Mouse (Mus musculus) myocyte (in vitro differentiated cells): ENCODE data around the gene Lmna.

Experiments
- E2F4 ChIP-seq: IDR thresholded peaks from one replicate; pipeline ENCODE4 v1.6.1; 2011; ENCODE audit warnings: mild to moderate bottlenecking, control low read depth, moderate library complexity; ENCODE audit not compliant: insufficient read depth
- MAX ChIP-seq: IDR thresholded peaks from one replicate; pipeline ENCODE4 v1.6.1; 2011; ENCODE audit warnings: low read depth, mild to moderate bottlenecking, control low read depth
- MYOD1 ChIP-seq, 3 experiments: IDR thresholded peaks; one replicate each; pipeline ENCODE4 v1.6.1; 2011; ENCODE audit warnings: control low read depth in 2 of 3, low read depth in 2 of 3, mild to moderate bottlenecking in 2 of 3, moderate library complexity in 1 of 3; ENCODE audit not compliant: insufficient read length in 2 of 3, control insufficient read depth in 1 of 3
- POLR2A ChIP-seq: IDR thresholded peaks from one replicate; pipeline ENCODE4 v1.6.1; 2011; ENCODE audit warnings: low read depth, mild to moderate bottlenecking, control low read depth, moderate library complexity; ENCODE audit not compliant: insufficient read length
- TCF12 ChIP-seq: IDR thresholded peaks from one replicate; pipeline ENCODE4 v1.6.1; 2011; ENCODE audit warnings: mild to moderate bottlenecking, control low read depth; ENCODE audit not compliant: poor library complexity, insufficient read depth, severe bottlenecking
- USF1 ChIP-seq: IDR thresholded peaks from one replicate; pipeline ENCODE4 v1.6.1; 2011; ENCODE audit warnings: low read depth, mild to moderate bottlenecking, control low read depth, moderate library complexity

DNA sequence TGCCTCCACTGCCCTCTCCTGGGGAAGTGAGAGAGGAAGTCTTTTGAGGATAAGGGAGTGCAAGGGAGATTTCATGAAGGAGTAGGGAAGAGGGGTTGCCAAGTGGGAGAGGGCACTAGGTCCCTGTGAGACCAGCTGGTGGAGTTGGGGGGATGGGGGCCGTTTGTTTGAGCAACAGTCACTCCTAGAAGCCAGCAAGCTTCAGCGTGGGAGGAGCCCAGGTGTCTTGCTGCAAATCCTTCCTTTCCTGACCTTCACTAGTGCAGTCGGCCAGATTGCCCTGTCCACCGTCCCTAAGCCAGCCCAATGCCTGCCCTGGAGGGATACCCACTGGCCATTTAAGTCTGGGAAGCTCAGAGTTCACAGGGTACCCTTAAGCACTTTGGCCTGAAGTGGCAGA lies 1.8 kb upstream of the Lmna start:
- TF ChIP-seq USF1 (no peak), TCF12 (no peak), MAX (no peak), MYOD1 (IDR thresholded peaks at IDR 0.05; ENCODE audit: control insufficient read depth in 1 of 3, insufficient read length in 2 of 3, low read depth in 2 of 3) (no peak), E2F4 (no peak), POLR2A (no peak)
